Mouse (Mus musculus): Measurements from ENCODE around the gene Npc1l1. TPM values are rescaled to one million over a fixed set of nuclear protein-coding genes. Genes with fewer than 3 reads are reported as not detected.

Gene Npc1l1
- polyA plus RNA-seq, 1 experiment from 2014 or later, result not detected

DNA sequence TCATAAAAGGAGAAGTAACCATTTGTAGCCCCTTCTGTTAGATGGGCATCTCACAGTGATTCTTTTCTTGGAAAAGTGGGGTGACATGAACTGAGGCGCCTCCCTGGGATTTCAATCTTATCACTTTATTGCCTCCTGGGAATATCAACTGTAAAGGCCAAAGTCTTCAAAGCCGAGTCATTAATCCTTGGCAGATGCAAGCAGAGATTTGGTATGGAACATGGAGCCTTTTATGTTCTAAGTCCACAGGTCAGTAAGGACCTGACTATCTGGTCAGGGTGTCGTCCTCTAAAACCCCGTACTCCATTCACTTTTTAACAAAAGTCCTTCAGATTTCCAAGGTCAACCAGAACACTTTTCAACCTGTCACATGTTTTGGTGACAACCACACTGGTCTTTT is 22.9 kb upstream of the Npc1l1 start:
- ATAC-seq (no peak), DNase-seq (ENCODE audit: low spot score) (no peak)
- no peak overlapping the region for H3K27ac ChIP-seq (ENCODE audit: low read length)
- H3K4me1 ChIP-seq (ENCODE audit: insufficient read depth, low read depth, low read length), result no peaks in the 10 kb centered on the region
- H3K4me3 ChIP-seq (ENCODE audit: low read depth, low read length), result no peak overlapping the region
- no peaks in the 10 kb centered on the region for H3K9me3 ChIP-seq (ENCODE audit: low read length)
- no peaks in the 10 kb centered on the region for H3K27me3 ChIP-seq (replicated peaks; ENCODE audit: insufficient read depth, low read length)
- H3K9ac ChIP-seq (replicated peaks; ENCODE audit: low read depth), result no peak overlapping the region
- no peak for TF ChIP-seq EP300 (IDR thresholded peaks at IDR 0.05)
- no peak for TF ChIP-seq CTCF (IDR thresholded peaks at IDR 0.05)
- no peak overlapping the region for H3K4me2 ChIP-seq (replicated peaks; ENCODE audit: low read depth, low read length)
- 83% methylated on average over 4 of the region's 4 CpGs for WGBS
- H3K36me3 ChIP-seq (ENCODE audit: insufficient read depth, low read length), result no peaks in the 10 kb centered on the region

DNA sequence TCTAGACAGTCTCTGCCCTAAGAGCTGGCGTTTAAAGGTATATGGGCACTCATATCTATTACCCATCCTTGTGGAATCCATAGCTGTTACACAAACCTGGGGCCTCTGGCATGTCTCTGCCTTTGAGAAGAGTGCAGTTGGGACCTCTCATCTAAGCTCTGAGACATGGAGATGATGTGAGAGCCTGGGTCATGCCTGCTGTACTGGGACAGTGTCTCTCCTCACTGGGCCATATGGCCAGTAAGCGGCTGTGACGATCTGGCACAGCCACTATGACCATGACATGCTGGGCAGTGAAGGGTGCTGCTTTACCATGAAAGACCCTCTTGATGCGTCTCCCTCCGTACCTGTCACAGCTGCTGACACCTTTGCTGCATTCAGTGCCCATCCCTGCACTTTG is 22.3 kb upstream of the Npc1l1 start:
- Histone ChIP-seq H3K4me2 (replicated peaks; ENCODE audit: low read depth, low read length) (no peak overlapping the region), H3K9me3 (ENCODE audit: low read length) (no peaks in the 10 kb centered on the region), H3K36me3 (ENCODE audit: insufficient read depth, low read length) (no peaks in the 10 kb centered on the region), H3K4me1 (ENCODE audit: insufficient read depth, low read depth, low read length) (no peaks in the 10 kb centered on the region), H3K27me3 (replicated peaks; ENCODE audit: insufficient read depth, low read length) (no peaks in the 10 kb centered on the region), H3K9ac (replicated peaks; ENCODE audit: low read depth) (no peak overlapping the region), H3K4me3 (ENCODE audit: low read depth, low read length) (no peak overlapping the region), H3K27ac (ENCODE audit: low read length) (no peak overlapping the region)
- 83% methylated on average over 5 of the region's 5 CpGs for WGBS
- DNase-seq (ENCODE audit: low spot score) (no peak), ATAC-seq (no peak)
- TF ChIP-seq EP300 (IDR thresholded peaks at IDR 0.05), result no peak
- TF ChIP-seq CTCF (IDR thresholded peaks at IDR 0.05), result no peak

DNA sequence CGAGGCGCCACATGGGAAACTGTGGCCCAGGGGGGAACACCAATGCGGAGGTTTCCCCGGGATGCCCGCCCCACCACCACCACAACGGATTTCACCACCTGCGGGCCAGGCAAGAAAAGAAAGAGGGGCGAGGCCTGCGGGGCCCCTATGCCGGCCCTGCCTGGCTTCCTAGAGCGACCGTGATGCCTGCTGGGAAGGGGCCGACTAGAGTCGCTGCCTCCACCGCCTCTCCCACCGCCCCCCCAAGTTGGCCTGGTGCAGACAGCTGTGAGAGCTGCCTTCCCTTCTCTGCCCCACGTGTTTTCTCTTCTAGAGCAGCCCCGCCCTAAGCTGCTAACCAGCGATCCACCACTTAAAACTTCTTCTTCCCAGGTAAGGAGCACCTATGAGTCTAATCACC is 14.8 kb upstream of the Npc1l1 start:
- Histone ChIP-seq H3K27me3 (replicated peaks; ENCODE audit: insufficient read depth, low read length) (no peaks in the 10 kb centered on the region), H3K4me3 (ENCODE audit: low read depth, low read length) (no peak overlapping the region), H3K9me3 (ENCODE audit: low read length) (no peaks in the 10 kb centered on the region), H3K36me3 (ENCODE audit: insufficient read depth, low read length) (no peaks in the 10 kb centered on the region), H3K9ac (replicated peaks; ENCODE audit: low read depth) (no peak overlapping the region), H3K4me2 (replicated peaks; ENCODE audit: low read depth, low read length) (no peak overlapping the region), H3K27ac (ENCODE audit: low read length) (no peak overlapping the region), H3K4me1 (ENCODE audit: insufficient read depth, low read depth, low read length) (no peaks in the 10 kb centered on the region)
- DNase-seq (ENCODE audit: low spot score), result no peak
- TF ChIP-seq CTCF (IDR thresholded peaks at IDR 0.05) (no peak), EP300 (IDR thresholded peaks at IDR 0.05) (no peak)
- 53% methylated on average over 19 of the region's 19 CpGs for WGBS
- ATAC-seq, result no peak

DNA sequence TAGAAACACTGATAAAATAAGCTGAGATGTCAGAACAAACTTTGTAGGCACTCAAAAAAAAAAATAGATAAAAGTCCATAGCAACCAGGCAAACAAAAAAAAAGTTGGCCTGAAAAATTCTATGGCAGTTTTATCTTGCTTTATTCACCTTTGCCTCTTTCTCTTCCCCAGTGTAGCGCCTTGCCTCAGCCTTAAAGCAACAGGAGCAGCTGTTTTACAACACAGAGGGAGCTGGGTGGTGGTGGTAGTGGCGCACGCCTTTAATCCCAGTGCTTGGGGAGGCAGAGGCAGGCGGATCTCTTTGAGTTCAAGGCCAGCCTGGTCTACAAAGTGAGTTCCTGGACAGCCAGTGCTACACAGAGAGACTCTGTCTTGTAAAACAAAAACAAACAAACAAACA is 3.1 kb upstream of the Npc1l1 start:
- no peak overlapping the region for H3K27ac ChIP-seq (ENCODE audit: low read length)
- H3K9me3 ChIP-seq (ENCODE audit: low read length), result no peaks in the 10 kb centered on the region
- no peaks in the 10 kb centered on the region for H3K36me3 ChIP-seq (ENCODE audit: insufficient read depth, low read length)
- no peak overlapping the region for H3K4me3 ChIP-seq (ENCODE audit: low read depth, low read length)
- TF ChIP-seq CTCF (IDR thresholded peaks at IDR 0.05) (no peak), EP300 (IDR thresholded peaks at IDR 0.05) (no peak)
- 78% methylated on average over 4 of the region's 4 CpGs for WGBS
- no peak for ATAC-seq
- H3K4me1 ChIP-seq (ENCODE audit: insufficient read depth, low read depth, low read length), result no peaks in the 10 kb centered on the region
- H3K27me3 ChIP-seq (replicated peaks; ENCODE audit: insufficient read depth, low read length), result no peaks in the 10 kb centered on the region
- H3K4me2 ChIP-seq (replicated peaks; ENCODE audit: low read depth, low read length), result no peak overlapping the region
- no peak for DNase-seq (ENCODE audit: low spot score)
- H3K9ac ChIP-seq (replicated peaks; ENCODE audit: low read depth), result no peak overlapping the region

DNA sequence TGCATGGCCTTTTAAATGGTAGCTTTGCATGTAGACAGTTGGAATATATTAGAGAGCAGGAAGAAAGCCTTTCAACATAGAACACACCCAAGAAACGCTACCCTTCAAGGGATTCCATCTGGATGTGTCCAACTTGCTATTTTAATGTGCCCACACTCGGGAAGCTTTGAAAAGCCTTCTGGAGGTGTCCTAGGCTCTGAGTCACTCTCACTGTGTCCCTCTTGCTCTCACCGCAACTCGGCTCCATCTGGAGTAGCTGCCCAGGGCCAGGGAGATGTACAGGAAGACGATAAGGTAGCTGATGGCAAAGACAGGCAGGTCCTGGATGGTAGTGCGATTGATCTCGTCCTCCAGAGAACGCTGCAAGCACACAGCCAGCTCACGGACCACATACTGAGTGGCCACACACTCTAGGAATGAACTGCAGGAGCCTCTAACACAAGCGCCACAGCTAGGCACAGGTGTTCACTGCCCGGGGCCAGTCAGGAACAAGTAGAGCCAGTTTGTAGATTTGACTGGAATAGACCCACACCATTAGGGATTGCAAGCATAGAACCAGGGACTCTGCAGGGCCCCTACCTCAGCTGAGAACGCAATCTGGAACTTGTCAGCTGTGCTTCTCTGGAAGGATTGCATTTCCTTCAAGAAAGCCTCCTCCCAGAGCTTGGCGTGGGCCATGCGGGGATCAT is 5.3 kb downstream of the Npc1l1 start:
- DNase-seq (ENCODE audit: low spot score) (no peak), ATAC-seq (no peak)
- Histone ChIP-seq H3K9me3 (ENCODE audit: low read length) (no peaks in the 10 kb centered on the region), H3K27me3 (replicated peaks; ENCODE audit: insufficient read depth, low read length) (no peaks in the 10 kb centered on the region), H3K9ac (replicated peaks; ENCODE audit: low read depth) (no peak overlapping the region), H3K27ac (ENCODE audit: low read length) (no peak overlapping the region), H3K36me3 (ENCODE audit: insufficient read depth, low read length) (no peaks in the 10 kb centered on the region), H3K4me1 (ENCODE audit: insufficient read depth, low read depth, low read length) (no peaks in the 10 kb centered on the region), H3K4me3 (ENCODE audit: low read depth, low read length) (no peak overlapping the region), H3K4me2 (replicated peaks; ENCODE audit: low read depth, low read length) (no peak overlapping the region)
- TF ChIP-seq CTCF (IDR thresholded peaks at IDR 0.05), result no peak
- TF ChIP-seq EP300 (IDR thresholded peaks at IDR 0.05), result no peak
- 65% methylated on average over 14 of the region's 14 CpGs for WGBS

DNA sequence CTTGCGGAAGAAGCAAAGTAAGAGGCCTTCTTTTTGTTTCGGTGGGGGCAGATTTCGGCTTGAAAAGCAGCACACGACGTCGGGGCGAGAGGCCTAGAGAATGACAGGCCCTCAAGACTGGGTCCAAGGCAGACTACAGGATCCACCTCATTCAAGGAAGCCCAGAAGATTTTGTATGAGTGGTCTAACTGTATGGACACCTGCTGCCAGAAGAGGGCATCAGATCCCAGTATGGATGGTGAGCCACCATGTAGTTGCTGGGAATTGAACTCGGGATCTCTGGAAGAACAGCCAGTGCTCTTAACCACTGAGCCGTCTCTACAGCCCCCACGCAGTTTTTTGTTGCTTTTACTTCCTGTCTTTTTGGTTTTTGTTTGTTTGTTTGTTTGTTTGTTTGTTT is 7.8 kb downstream of the Npc1l1 start:
- ATAC-seq, result no peak
- DNase-seq (ENCODE audit: low spot score), result no peak
- 90% methylated on average over 10 of the region's 10 CpGs for WGBS
- no peak overlapping the region for H3K9ac ChIP-seq (replicated peaks; ENCODE audit: low read depth)
- H3K36me3 ChIP-seq (ENCODE audit: insufficient read depth, low read length), result no peaks in the 10 kb centered on the region
- H3K4me1 ChIP-seq (ENCODE audit: insufficient read depth, low read depth, low read length), result no peaks in the 10 kb centered on the region
- no peak overlapping the region for H3K4me2 ChIP-seq (replicated peaks; ENCODE audit: low read depth, low read length)
- H3K9me3 ChIP-seq (ENCODE audit: low read length), result no peaks in the 10 kb centered on the region
- no peak for TF ChIP-seq CTCF (IDR thresholded peaks at IDR 0.05)
- no peak for TF ChIP-seq EP300 (IDR thresholded peaks at IDR 0.05)
- H3K4me3 ChIP-seq (ENCODE audit: low read depth, low read length), result no peak overlapping the region
- no peak overlapping the region for H3K27ac ChIP-seq (ENCODE audit: low read length)
- no peaks in the 10 kb centered on the region for H3K27me3 ChIP-seq (replicated peaks; ENCODE audit: insufficient read depth, low read length)

DNA sequence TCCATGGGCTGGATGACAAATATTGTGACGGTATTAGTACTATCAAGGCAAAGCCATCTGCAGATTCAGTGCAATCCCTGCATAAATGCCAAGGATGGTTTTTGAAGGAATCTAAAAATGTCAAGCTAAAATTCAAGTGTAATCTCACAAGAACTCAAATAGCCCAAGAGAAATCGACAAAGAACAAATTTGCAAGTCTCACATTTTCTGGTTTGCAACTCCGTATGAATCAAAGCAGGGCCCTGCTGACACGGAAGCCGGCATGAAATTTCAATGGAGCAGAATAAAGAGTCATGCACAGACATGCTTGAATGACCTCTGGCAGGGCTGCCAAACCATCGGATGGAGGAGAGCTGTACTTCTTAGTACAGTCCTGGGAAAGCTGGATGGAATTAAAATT is 10.0 kb downstream of the Npc1l1 start:
- Histone ChIP-seq H3K9me3 (ENCODE audit: low read length) (no peaks in the 10 kb centered on the region), H3K9ac (replicated peaks; ENCODE audit: low read depth) (no peak overlapping the region), H3K4me3 (ENCODE audit: low read depth, low read length) (no peak overlapping the region), H3K27ac (ENCODE audit: low read length) (no peak overlapping the region), H3K36me3 (ENCODE audit: insufficient read depth, low read length) (no peaks in the 10 kb centered on the region), H3K4me2 (replicated peaks; ENCODE audit: low read depth, low read length) (no peak overlapping the region), H3K27me3 (replicated peaks; ENCODE audit: insufficient read depth, low read length) (no peaks in the 10 kb centered on the region), H3K4me1 (ENCODE audit: insufficient read depth, low read depth, low read length) (no peaks in the 10 kb centered on the region)
- ATAC-seq (no peak), DNase-seq (ENCODE audit: low spot score) (no peak)
- 86% methylated on average over 6 of the region's 6 CpGs for WGBS
- TF ChIP-seq EP300 (IDR thresholded peaks at IDR 0.05) (no peak), CTCF (IDR thresholded peaks at IDR 0.05) (no peak)

All from lung, postnatal 0 days (tissue).